Mouse (Mus musculus): Measurements from ENCODE around the gene Prkag2.

The Prkag2 gene

GRCm38 (mm10) chr5:24821403-24821841 lies 279.0 kb downstream of the Prkag2 start:
- DNase-seq: no peak

GRCm38 (mm10) chr5:24820627-24821026 lies 279.8 kb downstream of the Prkag2 start:
- DNase-seq: peak; percentile 50 to 57

GRCm38 (mm10) chr5:24817191-24817590 lies 283.3 kb downstream of the Prkag2 start:
- DNase-seq: no peak

GRCm38 (mm10) chr5:24813946-24814345 lies 286.5 kb downstream of the Prkag2 start:
- no peak for DNase-seq

GRCm38 (mm10) chr5:24813005-24813404 lies 287.4 kb downstream of the Prkag2 start:
- DNase-seq: no peak

Measured in cerebellum, postnatal 10 days (tissue).